ENCODE assay signal across 29 mouse cellular contexts in the genomic region with DNA sequence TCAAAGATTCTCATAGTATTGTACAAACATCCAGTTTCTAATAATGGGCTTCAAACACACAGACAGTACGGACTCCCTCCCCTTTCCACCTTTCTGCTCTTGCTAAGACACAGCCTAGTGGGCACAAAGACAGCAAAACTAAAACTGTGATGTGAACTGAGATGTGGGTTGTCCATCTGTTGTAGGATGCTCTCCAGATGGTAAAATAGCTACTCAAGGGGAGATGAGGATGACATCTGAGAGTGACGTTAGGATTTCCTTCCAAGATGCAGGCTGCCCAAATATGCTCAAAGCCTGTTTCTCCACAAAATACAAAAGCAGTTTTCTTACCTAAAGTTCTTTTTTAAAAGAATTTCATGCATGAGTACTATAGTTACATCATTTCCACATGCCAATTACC.
A peak's percentile ranks its signal among the peaks of the same experiment; 100 is the strongest.
DNase-seq lines count a peak whose midpoint lies in the region; ATAC-seq lines count a peak whose summit lies in the region.
"Had no signal": no experiment of that assay in that cellular context is flagged by ENCODE, and none has a peak within 500 bp of the region (broad histone marks: within the 10 kb centered on the region; RNA-seq: fewer than 3 reads in every experiment).

No protein-coding gene starts in this region.

- H3K4me2 ChIP-seq in forebrain, embryonic 15.5 days (replicated peaks), result no peak overlapping the region
- H3K4me2 ChIP-seq: embryonic facial prominence, embryonic 12.5 days; intestine, embryonic 15.5 days; limb, embryonic 13.5 days; liver, embryonic 12.5 days; midbrain, embryonic 12.5 days; neural tube, embryonic 13.5 days had no signal

- H3K4me1 ChIP-seq in forebrain, embryonic 15.5 days, result 0 out of 2 replicates have a peak, but pooled peaks cover 3% of the 10 kb centered on the region
- H3K4me1 ChIP-seq in forebrain, embryonic 10.5 days, result no peaks in the 10 kb centered on the region
- H3K4me1 ChIP-seq: embryonic facial prominence, embryonic 12.5 days; intestine, embryonic 15.5 days; limb, embryonic 13.5 days; liver, embryonic 12.5 days; midbrain, embryonic 12.5 days; neural tube, embryonic 13.5 days had no signal

- H3K27me3 ChIP-seq in forebrain, embryonic 15.5 days, result no peaks in the 10 kb centered on the region
- no peaks in the 10 kb centered on the region for H3K27me3 ChIP-seq in forebrain, embryonic 10.5 days (ENCODE audit: poor library complexity, severe bottlenecking)
- H3K27me3 ChIP-seq: embryonic facial prominence, embryonic 12.5 days; intestine, embryonic 15.5 days; limb, embryonic 13.5 days; liver, embryonic 12.5 days; midbrain, embryonic 12.5 days; neural tube, embryonic 13.5 days had no signal

- H3K36me3 ChIP-seq in forebrain, embryonic 15.5 days, result no peaks in the 10 kb centered on the region
- no peaks in the 10 kb centered on the region for H3K36me3 ChIP-seq in forebrain, embryonic 10.5 days (replicated peaks)
- H3K36me3 ChIP-seq: embryonic facial prominence, embryonic 12.5 days; intestine, embryonic 15.5 days; limb, embryonic 13.5 days; liver, embryonic 12.5 days; midbrain, embryonic 12.5 days; neural tube, embryonic 13.5 days had no signal

- H3K9me3 ChIP-seq in forebrain, embryonic 15.5 days, result no peaks in the 10 kb centered on the region
- H3K9me3 ChIP-seq in forebrain, embryonic 10.5 days, result no peaks in the 10 kb centered on the region
- H3K9me3 ChIP-seq: embryonic facial prominence, embryonic 12.5 days; intestine, embryonic 15.5 days; limb, embryonic 13.5 days; liver, embryonic 12.5 days; midbrain, embryonic 12.5 days; neural tube, embryonic 13.5 days had no signal

- ATAC-seq in forebrain, embryonic 15.5 days (replicated peaks), result 0 out of 2 replicates have a peak, but pooled peaks have one; percentile 38
- ATAC-seq: CD4-positive, CD25-positive, alpha-beta regulatory T cell, adult 4 months; hindbrain, embryonic 16.5 days; intestine, embryonic 15.5 days; liver, embryonic 12.5 days; liver, postnatal 0 days had no signal

- H3K4me3 ChIP-seq in forebrain, embryonic 15.5 days, result no peak overlapping the region
- H3K4me3 ChIP-seq in forebrain, embryonic 10.5 days, result no peak overlapping the region
- H3K4me3 ChIP-seq: embryonic facial prominence, embryonic 12.5 days; intestine, embryonic 15.5 days; limb, embryonic 13.5 days; liver, embryonic 12.5 days; midbrain, embryonic 12.5 days; neural tube, embryonic 13.5 days had no signal

- 56% methylated on average over 2 of the region's 2 CpGs for WGBS in forebrain, embryonic 15.5 days
- 75% methylated on average over 2 of the region's 2 CpGs for WGBS in forebrain, embryonic 10.5 days

- no peak for DNase-seq in forebrain, embryonic 10.5 days (ENCODE audit: extremely low spot score, low spot score)
- DNase-seq in layer of hippocampus, adult 18-20 months (ENCODE audit: low spot score in 2 of 2), result peak; percentile 1 to 15
- no peak for DNase-seq in layer of hippocampus, postnatal 10 days (ENCODE audit: low spot score in 2 of 2)
- peak; percentile 2 to 5 for DNase-seq in right cerebral cortex, adult 2 months (ENCODE audit: low spot score in 2 of 2)
- no peak for DNase-seq in right cerebral cortex, postnatal 14 days
- no peak for DNase-seq in spleen, postnatal 4 days (ENCODE audit: low spot score in 2 of 2)
- DNase-seq: adrenal gland, postnatal 14 days; cerebellum, adult 2 months; embryo, embryonic 11 days; gastrocnemius, postnatal 14 days; heart, postnatal 14 days; kidney, adult 2 months; kidney, postnatal 36 days; liver, postnatal 0 days; lung, postnatal 36 days; right cerebral cortex, postnatal 25 days; spleen, adult 18-20 months; thymus, adult 2 months; thymus, postnatal 36 days had no signal

- no peak overlapping the region for H3K9ac ChIP-seq in forebrain, embryonic 15.5 days (replicated peaks)
- H3K9ac ChIP-seq: embryonic facial prominence, embryonic 12.5 days; intestine, embryonic 15.5 days; limb, embryonic 13.5 days; liver, embryonic 12.5 days; liver, postnatal 0 days; midbrain, embryonic 12.5 days; neural tube, embryonic 13.5 days had no signal

- no peak overlapping the region for H3K27ac ChIP-seq in forebrain, embryonic 15.5 days (replicated peaks)
- H3K27ac ChIP-seq in forebrain, embryonic 10.5 days, result no peak overlapping the region
- H3K27ac ChIP-seq: embryonic facial prominence, embryonic 12.5 days; intestine, embryonic 15.5 days; limb, embryonic 13.5 days; liver, embryonic 12.5 days; midbrain, embryonic 12.5 days; neural tube, embryonic 13.5 days; stomach, postnatal 0 days had no signal

Comparison
In these comparisons a context has a peak if more than half of its experiments do, and no peak if none do; other contexts are left out.
1. DNase-seq: peak in layer of hippocampus, adult 18-20 months (2 of 2) and right cerebral cortex, adult 2 months (2 of 2); none in forebrain, embryonic 10.5 days (single experiment), layer of hippocampus, postnatal 10 days (0 of 2), right cerebral cortex, postnatal 14 days (single experiment) and spleen, postnatal 4 days (0 of 2).